Mouse (Mus musculus) layer of hippocampus, postnatal 25 days (tissue): Measurements from ENCODE around the gene Cdyl. TPM values are rescaled to one million over a fixed set of nuclear protein-coding genes. Genes with fewer than 3 reads are reported as not detected.

ENCODE experiments used
- DNase-seq, 2 experiments: peaks; one replicate each; pipeline ENCODE4 v3.0.0; 2022; ENCODE audit warnings: mixed read lengths in 2 of 2, low spot score in 1 of 2; ENCODE audit errors: extremely low spot score in 1 of 2
- total RNA-seq, 2 experiments: library from RNA; stranded (reverse); gene quantifications; 2 replicates each; pipeline ENCODE4 v1.2.3; 2021

The Cdyl gene
- 10 to 100 TPM; 22.5 to 24.2 TPM for total RNA-seq

DNA sequence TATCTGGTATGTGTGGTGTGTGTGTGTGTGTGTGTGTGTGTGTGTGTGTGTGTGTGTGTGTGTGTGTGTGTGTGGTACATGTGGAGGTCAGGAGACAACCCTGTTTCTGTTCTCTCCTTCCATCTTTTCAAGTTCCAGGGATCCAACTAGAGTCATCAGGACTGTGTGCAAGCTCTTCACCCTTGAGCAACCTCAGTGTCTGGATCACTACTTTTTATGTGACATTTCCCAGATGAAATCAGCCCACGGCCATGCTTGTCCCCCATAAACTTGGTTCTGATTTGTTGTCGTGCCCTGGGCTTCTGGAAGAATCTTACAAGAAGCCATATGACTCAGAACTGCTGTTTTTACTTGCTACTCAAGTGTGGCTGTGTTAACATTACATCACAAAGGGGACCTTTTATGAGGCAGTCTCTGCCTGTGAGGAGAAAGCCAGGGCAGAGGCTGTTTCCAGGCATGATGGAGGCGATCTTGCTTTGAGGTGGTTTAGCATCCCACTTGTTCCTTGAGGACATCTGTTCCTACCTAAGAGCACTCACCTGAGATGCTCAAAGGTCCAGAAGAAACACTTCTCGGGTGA is at the start of gene Cdyl:
Gene Cdyl (plus strand): TSS at position 428 of the 580 bp plus-strand sequence.
- no peak for DNase-seq

DNA sequence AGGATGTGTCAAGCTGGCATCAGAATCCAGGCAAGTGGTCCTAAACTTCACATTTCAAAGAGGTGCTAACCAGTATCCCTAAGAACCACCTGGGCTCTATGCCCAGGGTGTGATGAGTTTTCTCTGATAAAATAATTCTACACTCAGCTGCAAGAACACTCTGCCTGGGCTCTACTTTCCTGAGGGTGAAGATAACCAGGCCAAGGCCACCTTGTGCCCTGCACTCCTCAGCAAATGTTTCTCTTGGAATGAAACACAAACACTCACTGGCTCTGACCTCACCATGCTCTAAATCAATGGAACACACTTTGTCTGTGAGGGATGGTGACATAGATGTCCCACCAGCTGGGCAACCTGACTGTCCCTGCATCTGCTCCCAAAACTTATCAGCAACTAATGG is 48.9 kb upstream of the Cdyl start:
- DNase-seq = no peak

DNA sequence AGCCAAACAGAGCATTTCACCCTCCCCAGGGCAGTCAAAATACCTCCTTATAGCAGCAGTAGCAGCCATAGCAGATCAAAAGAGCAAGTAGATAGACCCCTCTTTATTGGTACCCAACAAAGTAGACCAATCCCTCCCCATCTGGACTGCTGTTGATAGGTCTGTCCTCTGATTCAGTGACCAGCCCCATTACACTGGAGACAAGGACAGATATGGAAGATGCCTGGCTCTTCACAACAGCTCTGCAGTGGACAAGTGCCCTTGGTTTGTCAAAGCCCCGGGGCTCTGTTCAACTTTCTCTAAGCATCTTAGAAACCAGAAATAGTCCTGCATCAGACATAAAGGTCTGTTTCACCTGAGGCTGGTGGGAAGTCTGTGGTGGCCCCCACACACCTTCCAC is 47.1 kb upstream of the Cdyl start:
- DNase-seq = no peak

DNA sequence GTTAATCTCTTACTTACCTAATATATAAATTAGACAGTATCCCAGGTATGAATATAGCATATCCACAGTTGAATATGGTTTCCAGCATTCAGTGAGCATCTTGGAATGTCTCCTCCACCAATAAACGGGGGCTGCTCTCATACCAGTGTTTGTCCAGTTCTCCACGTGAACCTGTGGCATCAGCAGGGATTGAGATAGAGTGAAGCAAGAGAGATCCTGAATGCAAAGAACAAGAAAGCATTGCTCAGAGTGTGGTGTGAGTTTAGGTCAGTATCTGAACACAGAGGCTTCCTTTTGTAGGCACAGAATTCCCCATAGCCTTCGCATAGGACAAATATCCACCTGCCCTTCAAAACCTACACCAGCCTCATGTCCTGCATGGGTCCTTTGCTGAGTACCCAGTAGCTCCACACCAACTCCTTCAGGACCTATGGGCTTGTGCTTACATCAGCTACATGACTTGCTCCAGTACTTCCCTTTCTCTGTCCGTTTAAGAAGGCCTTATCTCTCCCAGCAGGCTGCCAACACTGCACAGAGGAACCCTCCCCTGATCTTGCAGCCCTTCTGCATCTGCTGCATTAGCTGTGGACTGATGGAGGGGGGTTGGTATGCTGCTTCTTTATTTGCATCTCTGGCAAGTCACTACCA is 44.7 kb upstream of the Cdyl start:
- no peak for DNase-seq

DNA sequence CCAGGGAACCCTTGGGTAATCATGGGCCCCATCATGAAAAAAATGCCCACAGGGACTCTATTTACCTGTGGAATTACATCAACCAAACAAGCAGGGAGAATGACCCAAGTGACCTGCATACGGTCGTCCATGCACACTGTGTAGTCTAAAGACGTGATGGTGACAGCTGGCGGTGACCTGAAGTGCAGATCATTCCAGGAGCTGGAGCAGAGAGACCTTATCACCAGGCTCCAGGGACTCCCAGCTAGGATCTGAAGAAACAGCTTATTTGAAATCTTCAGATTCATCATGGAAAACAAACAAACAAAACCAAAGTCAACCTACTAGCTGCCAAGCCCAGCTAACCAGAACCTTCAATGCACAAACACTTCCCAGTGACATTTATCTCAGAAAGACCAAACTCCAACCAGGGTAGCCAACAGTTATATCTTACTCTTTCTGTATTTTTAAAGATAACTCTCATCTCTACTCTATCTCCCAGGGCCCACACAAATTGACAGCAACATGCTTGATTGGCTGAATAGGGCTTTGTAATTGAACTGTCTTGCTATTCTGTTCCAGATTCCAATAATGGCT is 43.0 kb upstream of the Cdyl start:
- no peak for DNase-seq

DNA sequence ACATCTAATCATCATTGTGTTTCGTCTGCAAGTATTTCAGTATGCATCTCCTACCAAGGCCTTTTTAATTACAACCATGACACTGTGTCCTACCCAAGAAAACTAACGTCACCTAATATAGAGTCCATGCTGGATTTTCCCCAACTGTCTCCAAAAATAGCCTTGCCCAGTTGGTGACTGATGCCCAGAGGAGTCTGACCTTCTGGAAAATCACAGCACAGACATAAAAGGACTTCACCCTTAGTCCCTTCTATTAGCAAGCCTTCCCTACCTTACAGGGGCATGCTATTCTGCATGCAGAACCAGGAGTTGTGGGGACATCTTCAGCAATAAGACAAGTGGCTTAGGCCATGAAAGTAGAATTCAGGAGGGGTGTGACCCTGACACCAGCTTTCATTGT is 40.3 kb upstream of the Cdyl start:
- no peak for DNase-seq

DNA sequence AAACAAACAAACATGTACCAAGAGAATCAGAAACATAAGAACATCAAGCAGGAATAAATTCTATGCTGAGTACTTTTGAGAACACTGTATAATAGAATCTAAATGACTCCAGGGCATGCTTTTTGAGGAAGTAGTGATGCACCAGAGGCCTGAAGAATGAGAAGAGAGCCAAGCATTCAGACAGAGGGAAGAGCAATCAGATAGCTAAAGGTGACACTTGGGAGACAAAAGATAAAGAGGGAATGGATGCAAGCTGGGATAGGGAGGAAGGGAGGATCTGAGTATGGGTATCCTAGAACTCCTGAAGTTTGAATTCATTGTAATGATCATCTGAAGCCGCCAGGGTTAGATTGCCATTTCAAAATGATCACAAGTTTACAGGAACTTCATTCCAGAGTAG is 38.9 kb upstream of the Cdyl start:
- no peak for DNase-seq

DNA sequence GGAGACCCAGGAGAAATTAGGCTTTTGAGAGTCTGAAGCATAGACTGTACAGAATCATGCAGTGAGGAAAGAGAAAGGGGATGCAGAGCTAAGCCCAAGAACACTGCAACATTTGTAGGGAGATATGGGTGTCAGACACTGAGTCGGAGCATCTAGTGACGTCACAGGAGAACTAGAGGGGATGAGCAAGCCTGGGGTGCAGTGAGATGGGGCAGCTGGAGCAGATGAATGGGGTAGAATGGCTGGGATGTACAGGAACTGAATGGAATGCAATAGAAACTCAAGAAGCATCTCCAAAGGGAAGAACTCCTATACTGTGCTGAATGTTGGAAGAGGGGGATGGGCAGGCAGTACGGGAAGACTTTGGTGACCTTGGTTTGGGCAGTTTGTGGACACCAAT is 34.8 kb upstream of the Cdyl start:
- no peak for DNase-seq

DNA sequence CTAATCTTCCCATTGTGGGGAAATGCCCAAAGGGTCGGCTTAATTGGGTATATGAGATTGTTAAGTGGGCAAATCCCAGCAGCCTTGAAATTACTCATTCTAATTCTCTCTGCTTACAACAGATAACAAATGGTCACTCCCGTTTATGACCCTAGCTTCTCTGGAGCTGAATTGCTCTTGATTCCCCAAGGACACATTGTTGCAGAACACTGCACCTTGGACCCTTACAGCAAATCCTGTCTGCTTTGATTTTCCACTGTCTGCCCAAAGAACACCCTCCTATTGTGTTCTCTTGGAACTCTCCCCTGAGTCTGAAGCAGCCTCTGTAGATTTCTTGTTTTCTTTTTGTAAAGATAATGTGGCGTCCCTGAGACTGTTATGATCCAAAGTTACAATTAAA is 34.1 kb upstream of the Cdyl start:
- no peak for DNase-seq

DNA sequence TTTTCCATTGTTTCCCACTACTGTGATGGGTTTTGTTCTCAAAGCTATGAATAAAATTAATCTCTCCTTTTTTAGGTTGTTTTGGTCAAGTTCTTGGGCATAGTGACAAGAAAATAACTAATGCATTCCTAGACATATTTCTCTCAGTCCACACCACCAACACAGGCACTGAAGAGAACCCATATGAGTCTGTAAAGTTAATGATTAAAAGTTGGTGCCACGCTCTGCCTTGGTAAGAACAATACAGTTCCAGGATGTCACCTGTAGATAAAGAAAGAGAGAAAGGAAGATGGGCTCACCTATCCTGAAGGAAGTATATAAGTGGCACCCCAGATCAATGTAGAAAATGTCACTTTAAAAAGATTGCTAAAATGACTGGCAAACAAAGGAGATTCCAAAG is 32.3 kb upstream of the Cdyl start:
- DNase-seq = no peak

DNA sequence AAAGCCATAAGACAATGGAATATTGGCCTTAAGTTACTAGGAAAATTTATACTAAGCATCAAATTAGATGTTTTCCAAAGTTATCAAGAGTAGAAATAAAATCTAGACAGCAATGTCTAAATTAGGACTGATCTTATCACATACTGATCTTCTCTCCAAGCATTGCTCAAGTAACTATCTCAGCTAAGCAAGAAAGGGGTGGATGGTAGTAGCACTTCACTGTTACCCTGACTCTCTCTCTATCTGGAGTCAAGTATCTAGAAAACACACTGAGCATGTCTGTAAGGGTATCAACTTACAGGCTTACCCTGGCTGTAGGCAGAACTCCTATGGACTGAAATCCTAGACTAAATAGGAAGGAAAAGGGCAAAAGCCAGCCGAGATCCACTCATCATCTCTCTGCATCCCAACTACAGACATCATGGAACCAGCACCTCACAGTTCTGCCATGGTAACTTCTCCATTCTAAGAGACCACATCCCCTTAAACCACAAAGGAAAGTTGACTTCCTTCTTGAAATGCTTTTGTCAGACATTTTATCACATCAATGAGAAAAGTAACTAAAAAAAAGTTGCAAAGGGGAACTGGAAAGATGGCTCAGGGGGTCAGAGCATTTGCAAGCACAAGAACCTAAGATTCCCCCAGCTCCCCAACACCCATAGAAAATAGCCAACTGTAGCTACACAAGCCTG is 12.4 kb upstream of the Cdyl start:
- no peak for DNase-seq

DNA sequence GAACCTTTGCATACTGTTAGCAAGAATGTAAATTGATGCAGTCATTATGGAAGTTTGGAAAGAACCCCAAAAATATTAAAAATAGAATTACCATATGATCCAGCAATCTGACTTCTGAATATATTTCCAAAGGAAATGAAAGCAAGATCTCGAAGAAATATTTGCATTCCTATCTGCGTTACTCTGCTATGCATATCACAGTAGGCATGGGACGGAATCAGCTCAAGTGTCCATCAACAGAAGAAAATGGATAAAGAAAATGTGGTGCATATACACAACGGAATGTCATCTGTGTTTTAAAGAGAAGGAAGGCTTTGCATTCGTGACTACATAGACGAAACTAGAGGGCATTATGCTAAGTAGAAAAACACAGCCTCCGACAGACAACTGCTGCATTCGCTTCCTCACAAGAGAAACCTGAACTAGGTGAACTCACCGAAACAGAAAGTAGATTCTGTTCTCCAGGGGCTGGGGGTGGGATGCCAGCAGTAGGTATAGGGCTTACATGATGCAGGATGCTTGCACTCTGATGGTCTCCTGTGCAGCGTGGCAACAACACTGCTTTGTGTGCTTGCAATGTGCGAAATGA is 9.3 kb upstream of the Cdyl start:
- DNase-seq = no peak

DNA sequence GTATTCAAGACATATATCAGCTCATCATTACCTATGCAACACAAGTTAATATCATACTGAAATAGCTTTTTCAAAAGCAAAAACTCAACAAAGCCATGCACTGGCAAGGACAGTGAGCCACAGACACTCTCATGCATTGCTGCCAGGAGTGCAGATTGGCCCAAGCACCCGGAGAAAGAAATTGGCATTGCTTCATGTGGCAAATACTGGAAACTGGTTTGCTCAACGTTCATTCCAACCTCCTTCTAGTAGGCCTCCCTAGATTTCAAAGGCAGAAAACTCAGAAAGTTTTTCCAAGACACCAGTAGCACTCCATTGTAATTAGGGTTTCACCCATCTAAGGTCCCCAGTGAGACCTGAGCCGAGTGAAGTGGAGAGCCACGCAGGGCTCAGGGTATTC is 6.8 kb upstream of the Cdyl start:
- DNase-seq = no peak

DNA sequence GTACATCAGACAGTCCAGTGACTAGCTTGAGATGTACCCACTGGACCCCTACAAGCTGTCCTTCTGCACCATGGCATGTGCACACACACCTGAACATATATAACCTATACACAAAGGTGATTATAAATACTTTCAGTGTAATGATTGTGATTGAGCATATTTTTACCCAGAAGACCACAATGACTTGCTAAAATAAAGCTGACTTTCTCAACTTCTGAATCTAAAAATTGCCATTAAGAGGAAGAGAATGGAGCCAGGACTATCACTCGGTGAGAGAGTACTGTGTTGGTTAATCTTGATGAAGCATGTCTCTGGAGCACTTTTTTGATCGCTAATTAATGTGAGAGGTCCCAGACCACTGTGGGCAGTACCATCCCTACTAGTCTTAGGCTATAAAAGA is 2.8 kb upstream of the Cdyl start:
- no peak for DNase-seq

DNA sequence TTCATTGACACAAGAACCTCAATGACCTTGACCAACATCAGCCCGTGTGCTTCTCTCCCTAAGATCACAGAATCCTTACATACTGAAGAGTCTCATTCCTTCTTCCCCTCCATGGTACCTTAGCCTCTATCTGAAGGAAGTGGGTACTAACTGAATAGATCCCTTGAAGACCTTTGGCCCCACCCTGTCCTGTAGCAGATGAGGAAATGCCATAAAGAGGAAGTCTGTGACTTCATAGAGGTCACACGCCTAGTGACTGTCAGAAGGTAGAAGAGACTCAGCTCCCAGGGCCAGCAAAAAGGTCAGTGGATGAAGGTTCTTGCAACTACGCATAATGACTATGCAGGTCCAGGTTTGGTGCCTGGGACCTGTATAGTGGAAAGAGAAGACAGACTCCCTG is 5.8 kb downstream of the Cdyl start:
- DNase-seq = no peak

DNA sequence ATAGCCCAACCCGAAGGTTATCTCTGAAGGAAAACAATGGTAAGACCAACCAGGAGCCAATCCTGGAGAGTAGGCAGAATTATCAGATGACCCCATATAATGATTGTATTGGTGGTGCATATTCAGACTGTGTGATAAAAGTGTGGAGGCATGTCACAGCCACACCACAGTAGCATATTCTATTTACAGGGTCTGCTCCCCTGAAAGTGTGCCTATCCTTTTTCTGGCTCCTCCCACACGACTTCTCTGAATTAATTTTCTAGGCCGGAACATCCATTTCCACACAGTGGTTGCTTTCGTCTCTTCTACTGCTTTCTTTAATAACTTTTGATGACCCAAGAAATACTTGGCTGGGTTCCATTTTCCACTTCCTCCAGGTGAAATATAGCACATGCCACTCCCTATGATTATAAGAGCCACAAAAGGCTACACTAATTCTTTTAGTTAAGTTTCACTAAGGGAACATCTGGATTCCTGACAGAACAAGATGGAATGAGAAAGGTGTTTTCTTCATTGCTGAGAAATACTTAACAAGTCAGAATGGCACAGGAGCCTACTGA is 10.4 kb downstream of the Cdyl start:
- no peak for DNase-seq

DNA sequence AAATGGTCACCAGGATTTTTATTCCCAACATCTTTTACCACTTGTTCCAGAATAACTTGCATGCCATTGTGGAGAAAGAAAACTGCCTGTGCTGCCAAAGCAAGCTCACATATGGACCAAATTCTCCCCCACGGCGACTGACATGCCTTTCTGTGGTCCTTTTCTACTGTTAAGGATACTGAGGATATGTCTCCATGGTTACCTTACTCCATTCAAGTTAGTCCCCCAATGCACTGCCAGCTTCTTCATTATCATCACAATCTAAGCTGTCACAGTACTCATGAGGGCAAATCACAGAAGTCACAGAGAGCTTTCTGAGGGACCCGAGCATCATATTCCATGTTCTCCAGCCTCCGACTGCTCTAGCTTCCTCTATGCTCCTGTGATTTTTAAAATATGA is 11.2 kb downstream of the Cdyl start:
- no peak for DNase-seq

DNA sequence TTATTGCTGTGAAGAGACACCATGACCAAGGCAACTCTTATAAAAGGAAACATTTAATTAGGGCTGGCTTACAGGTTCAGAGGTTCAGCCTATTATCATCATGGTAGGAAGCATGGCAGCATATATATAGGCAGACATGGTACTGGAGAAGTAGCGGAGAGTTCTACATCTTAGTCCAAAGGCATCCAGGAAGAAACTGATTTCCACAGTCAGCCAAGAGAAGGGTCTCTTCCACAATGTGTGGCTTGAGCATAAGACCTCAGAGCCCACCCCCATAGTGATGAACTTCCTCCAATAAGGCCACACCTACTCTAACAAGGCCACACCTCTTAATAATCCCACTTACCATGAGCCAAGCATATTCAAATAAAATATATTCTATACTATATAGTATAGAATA is 17.3 kb downstream of the Cdyl start:
- DNase-seq = no peak

DNA sequence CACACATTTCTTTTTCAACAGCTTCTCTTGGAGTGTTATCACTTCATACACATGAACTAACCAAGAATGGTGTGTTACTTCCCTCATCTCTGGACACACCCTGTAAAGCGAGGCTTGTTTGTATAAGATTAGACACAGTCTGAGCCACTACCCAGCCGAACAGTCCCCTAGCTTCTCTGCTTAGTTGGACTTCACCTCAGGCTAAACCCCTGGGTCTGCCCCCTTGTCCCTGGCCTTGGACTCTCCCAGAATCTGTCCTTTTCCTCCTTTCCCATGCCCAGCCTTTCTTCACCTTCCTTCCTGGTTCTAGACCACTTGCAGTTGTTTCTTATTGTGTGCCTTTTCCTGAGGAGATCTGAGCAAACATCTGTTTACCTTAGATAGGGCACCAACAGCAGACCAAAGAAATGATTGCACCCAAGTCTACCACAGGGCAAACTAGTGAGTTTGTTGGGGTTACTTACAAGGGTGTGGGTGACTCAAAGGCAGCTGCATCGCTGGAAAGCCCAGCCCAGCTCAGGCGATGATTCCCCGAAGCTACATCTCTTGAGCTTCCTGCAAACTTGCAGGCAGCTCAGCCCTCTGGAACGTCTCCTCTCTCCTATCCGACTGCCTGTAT is 17.9 kb downstream of the Cdyl start:
- DNase-seq = no peak

DNA sequence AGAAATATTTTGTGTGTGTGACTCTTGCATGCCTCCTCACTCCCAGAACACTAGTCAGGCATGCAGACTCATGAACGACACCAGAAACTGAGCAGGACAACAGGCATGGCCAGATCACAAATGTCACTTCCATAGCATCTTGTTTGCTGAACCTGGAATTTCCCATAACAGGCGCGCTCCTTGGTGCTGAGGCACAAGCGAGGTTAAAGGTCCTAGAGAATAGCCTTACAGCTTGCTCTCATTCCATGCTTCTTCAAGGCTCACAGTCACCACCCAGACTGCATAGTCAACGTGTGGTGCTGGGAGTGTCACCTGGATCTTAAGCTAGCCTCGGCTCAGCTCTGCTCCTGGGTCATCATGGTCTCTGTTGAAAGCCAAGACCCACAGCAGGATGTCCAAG is 19.1 kb downstream of the Cdyl start:
- DNase-seq = no peak

DNA sequence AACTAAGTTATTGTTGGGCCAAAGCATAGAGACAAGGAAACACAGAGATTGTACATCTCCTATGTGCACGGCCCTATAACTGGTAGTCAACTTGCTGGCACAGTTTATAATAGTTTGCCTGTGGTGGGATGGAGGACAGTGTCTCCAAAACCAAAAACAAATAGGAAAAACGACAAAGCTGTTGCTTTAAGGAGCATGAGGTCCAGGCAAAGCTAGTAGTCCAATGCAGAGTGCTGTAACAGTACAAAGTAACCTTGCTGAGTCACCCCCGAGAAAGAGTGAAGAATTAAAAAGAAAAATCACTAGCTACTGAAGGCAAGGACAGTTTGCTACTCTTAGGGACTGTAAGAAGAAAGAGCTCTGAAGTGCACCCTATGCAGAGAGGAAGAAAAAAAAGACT is 21.7 kb downstream of the Cdyl start:
- no peak for DNase-seq
